Mouse (Mus musculus): Measurements from ENCODE around the gene F11.

GRCm38 (mm10) chr8:45308366-45308765 is 46.5 kb upstream of the F11 start, which contains the start of gene Gm45753:
- TF ChIP-seq EP300 (IDR thresholded peaks at IDR 0.05) (no peak), CTCF (IDR thresholded peaks at IDR 0.05) (no peak)

Data from lung, postnatal 0 days (tissue).